Mouse (Mus musculus) heart, postnatal 10 days (tissue): ENCODE data around the gene Ascl2. TPM values are rescaled to one million over a fixed set of nuclear protein-coding genes. Genes with fewer than 3 reads are reported as not detected.

Experiments
- DNase-seq, 2 experiments: peaks; one replicate each; pipeline ENCODE4 v3.0.0; 2021
- intact Hi-C: fragments of 180-260 bp; cut with DNase I; formaldehyde crosslinking; loops from one replicate; pipeline ENCODE4 v1.15.1; 2025
- total RNA-seq, 2 experiments: library from RNA; stranded (reverse); gene quantifications; 2 replicates each; pipeline ENCODE4 v1.2.3; 2021

Gene Ascl2
- total RNA-seq, 2 experiments from 2014 or later = not detected

DNA sequence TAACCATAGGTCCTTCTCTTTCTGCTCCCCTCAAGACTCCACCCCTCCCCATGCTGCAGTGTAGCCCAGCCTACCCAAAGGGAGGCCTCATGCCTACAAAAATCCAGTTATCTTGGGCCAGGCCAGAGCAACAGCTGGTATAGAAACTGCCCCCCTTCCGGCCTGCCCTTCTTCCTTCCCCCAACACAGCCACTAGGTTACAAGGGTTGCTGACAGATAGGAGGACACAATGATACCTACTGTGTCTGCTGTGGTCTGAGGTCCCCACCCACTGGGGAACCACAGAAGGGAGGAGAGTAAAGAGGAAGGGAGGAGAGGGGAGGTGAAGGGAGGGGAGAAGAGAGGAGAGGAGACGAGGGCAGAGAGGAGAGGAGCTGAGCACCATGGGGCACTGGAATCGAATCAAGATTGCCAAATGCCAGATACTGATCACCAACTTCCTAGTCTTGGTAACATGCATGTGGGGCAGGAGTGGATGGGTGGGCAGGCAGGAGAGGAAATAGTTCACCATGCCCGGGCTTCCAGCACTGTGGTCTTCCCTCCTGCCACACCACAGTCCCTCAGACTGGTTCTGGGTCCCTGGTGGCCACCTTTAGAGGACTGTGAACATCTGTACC, 35.8 kb upstream of the Ascl2 start, which contains the start of gene Tspan32:
TSS of gene Tspan32 (plus strand) at position 320 of the 617 bp plus-strand sequence.
- intact Hi-C loops = loop anchor here (5.0 kb wide), 2 partner anchors 132 to 462 kb away; no protein-coding TSS in a partner anchor
- no peak for DNase-seq

DNA sequence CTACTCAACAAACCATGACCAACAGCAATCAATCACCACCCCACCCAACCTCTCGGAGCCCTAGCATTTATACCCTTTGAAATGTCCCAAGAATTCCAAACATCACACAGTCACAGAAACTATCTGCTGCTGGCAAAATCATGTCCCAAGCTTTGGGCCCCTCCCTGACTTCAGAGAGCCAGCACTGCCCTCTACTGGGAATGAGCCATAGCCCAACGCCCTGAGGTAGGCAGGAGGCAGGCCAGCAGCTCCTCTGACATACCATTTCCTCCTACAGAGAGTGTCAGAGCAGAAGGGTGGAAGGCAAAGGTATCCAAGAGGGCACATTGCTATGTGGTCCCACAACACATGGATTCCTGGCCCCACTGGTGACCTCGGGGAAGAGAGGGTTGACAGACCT, 33.6 kb upstream of the Ascl2 start:
- intact Hi-C loops = no loop called here
- DNase-seq = peak in 1 of 2 experiments; percentile 56

DNA sequence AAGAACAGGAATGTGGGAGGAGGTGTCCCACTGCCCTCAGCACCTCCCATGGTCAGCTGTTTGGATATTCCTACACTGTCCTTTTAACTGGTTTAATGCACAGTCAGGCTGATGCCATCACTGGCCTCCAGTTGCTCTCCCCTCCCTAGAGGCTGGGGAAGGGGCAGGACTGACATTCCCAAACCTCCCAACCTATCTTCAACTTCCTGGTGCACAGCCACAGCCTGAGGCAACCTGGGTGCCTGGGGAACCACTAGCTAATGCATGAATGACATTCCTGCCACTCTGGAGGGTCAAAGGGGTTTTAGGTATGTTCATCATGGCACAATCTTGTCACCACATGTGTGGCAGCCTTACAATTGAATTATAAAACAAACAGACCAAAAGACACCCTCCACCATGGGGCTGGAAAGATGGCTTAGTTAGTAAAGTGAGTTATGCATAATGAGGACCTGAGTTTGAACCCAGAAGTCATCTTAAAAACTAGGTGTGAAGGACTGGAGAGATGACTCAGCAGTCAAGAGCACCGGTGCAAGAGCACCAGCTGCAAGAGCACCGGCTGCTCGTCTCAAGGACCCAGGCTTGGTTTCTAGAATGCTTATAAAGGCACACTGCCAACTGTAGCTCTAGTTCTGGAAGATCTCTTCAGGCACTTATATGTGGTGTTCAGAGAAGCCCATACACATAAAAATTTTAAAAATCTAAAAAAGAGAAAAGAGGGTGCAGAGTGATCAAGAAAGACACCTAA, 28.5 kb upstream of the Ascl2 start:
- intact Hi-C loops = no loop called here
- DNase-seq = no peak

DNA sequence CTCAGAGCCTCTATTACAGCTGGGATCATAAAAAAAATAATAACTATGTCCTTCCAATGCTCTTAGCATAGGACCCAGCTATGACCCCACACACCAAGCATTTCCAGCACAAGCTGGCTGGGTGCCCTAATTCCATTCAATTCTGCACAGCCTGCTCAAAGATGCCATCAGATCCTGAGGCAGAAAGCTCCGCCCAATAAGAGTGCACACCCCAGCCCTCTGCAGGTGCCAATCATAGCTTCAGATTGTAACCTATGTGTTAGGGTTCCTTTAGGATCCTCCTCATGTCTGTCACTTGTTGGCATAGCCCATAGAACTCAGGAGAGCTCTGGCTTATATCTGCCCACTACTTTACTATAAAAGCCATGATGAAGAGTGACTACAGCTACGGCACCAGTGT, 27.9 kb upstream of the Ascl2 start:
- intact Hi-C loops = no loop called here
- DNase-seq = no peak

DNA sequence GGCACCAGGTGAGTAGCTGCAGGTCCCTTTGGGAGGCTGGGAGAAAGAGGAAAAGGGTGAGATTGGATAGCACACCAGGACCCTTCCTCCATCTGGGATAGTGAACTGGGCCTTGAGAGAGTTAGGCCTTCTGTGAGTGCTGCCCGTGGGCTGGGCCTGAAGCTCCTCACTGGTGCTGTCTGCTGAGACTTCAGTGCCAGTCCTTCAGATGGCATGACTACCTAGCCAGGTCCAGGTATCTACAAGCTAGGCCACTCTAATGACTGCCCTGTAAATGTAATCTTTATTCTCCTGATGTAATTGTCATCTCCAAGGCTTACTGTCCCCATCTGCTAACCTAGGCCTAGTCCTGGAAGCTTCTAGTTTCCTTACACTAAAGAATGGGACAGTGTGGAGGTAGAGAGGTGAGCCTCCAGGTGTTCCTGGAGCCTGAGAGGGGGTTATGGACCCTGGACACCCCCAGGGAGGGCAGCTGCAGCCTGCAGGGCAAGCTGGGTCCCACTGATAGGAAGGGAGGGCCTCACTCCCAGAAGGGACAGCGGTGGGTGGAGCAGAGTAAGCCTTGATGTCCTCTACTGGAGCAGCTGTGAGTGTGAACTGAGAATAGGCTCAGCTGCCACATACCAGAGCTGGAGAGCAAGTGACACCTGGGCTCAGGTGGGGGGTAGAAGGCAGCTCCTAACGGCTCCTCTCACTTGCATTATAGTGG, 26.7 kb upstream of the Ascl2 start:
- DNase-seq = no peak
- intact Hi-C loops = no loop called here

DNA sequence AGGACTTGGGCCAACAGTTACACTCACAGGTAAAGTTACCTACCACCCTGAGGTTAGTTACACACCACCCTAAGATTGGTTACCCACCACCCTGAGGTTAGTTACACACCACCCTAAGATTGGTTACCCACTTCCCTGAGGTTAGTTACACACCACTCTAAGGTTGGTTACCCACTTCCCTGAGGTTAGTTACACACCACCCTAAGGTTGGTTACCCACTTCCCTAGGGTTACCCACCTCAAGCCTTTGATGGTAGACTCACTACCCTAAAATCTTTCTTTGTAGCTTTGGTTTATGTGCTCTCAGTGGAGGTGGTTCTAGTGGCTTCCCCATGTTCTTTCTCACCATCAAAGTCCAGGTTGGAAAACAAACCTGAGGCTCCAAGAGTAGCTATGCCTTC, 25.9 kb upstream of the Ascl2 start:
- intact Hi-C loops = no loop called here
- no peak for DNase-seq

DNA sequence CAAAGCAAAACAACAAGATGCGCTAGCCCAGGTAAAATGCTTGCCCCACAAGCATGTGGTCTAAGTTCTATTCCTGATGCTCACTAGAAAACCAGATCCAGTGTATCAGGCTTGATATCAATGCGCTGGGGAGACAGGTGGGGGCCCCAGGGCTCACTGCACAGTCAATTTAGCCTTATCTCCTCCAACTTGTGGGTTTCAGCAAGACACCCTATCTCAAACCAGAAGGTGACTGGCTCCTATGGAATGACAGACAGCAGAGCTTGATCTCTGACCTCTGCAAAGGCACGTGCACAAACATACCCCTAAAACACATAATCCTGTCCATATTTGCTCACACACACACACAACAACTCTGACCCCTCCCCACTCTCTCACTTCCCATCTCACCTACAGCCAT, 18.7 kb upstream of the Ascl2 start:
- DNase-seq = no peak
- intact Hi-C loops = no loop called here

DNA sequence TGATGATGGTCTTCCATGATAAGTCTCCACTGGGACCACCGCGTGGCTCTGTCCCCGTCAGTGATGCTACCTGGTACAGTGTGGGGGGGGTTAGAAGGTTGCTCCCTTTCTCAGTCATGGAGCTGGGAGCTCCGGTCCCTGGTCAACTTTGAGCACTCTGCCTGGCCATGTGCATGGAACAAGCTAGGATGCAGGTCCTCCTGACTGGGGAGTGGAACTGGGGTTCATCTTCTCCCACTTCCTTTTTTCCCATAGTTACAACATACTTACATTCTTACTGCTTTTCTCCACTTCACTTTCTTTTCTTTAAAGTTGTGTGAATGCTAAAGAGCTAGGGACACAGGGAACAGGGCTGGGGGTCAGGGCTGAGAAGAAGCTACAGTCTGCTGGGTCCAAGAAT, 16.1 kb upstream of the Ascl2 start:
- intact Hi-C loops = no loop called here
- DNase-seq = no peak

DNA sequence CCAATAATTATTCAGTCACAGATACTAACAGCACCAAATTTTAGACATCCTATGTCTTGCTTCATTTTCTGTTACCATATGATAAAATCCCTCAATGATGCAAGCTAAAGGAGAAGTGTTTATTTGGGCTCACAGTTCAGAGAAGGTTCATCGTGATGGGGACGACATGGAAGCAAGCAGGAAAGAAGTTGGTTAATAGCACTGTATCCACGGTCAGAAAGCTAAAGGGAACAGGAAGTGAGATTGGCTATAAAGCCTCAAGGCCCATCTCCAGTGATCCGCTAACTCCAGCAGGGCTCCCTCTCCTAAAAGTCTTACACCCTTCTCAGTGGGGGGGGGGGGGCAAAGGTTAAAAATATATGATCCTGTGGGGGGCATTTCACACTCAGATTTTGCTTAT, 12.8 kb upstream of the Ascl2 start:
- DNase-seq = no peak

DNA sequence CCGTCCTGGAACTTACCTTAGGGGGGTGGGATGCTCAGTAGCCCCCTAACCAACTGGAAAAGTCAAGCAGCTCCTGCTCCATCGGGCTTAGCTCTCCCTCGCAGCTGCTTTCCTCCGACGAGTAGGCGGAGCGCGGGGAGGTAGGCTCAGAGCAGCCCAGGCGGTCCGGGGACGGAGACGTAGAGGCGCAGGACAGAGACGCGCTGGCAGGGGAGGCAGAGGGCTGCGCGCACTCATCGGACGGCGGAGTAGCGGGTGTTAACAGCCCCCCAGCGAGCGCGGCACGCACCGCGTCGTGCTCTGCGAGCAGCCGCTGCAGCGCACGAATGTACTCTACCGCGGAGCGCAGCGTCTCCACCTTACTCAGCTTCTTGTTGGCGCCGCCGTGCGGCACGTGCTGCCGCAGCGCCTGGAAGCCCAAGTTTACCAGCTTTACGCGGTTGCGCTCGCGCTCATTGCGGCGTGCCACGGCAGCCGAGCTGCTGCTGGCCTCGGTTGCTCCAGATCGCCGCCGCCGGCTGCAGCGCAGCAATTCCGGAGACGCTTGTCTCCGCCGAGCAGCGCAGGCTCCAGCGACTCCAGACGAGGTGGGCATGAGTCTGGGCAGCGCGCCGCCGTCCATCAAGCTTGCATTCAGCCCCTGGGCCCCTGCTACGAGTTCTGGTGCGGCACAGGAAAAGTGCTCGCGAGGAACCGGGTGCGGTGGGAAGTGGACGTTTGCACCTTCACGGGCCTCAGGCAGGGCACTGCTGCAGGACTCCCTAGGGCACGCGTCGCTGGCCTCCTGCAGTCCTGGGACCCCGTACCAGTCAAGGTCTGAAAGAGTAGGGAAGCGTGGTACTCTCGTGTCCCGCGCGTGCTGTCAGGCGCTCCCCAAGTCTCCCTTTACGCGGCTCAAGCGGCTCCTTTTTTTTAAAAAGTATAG, 918 bp downstream of the Ascl2 start:
- DNase-seq = peak; percentile 40 to 56
- intact Hi-C loops = no loop called here

More for the DNA sequence above, 12.8 kb upstream of the Ascl2 start:
- intact Hi-C loops = no loop called here

DNA sequence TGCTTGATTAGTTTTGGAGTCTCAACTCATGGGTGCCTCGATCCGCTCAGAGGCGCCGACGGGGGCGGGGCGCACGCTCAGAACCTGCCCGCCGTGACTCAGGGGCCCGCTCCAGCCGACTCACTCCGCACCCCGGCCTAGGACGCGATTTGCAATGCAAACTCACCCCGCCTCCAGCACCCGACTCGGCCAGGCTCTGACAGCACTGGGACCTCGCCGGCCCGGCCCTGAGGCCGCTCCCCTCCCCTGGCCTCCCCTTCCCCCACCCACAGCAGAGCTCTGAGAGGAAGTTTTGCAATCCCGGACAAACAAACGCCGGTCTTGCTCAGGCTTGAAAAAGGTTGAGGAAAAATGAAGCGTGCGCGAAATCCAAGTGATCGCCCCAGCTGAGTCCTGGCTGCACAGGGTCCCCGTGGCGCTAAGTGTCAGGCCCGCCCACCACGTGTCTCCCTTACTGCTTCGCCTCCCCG, 1.6 kb downstream of the Ascl2 start:
- DNase-seq = peak; percentile 12 to 27
- intact Hi-C loops = no loop called here

DNA sequence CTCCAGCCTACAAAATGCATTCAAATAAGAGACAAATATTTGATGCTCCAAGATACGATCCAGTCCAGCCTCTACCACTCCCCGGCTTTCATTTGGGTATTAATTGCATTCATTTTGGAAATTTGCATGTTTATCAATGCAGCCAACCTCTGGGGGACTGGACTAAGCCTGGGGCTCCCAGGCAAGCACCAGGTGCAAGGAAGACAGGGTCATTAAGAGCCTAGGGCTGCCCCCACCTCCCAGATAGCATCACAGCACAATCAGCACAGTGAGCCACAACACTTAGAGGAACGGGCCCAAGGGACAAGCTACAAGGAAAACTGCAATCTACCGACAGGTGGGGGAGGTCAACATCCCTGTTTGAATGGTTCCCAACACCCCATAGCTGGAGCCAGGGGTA, 9.3 kb downstream of the Ascl2 start:
- intact Hi-C loops = no loop called here
- DNase-seq = no peak

DNA sequence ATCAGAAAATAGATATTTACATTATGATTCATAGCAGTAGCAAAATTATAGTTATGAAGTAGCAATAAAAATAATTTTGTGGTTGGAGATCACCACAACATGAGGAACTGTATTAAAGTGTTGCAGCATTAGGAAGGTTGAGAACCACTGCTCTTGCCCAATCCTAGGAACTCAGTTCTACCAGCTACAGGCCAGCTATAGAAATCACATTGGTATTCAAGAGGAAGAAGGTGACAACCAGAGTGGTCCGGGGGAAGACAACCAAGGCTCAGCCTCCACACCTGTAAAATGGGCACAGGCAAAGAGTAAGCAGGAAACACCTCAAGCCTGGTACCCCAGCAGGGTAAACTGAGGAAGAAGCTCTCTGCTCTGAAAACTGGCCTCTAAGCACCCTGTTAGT, 10.2 kb downstream of the Ascl2 start:
- intact Hi-C loops = no loop called here
- no peak for DNase-seq

DNA sequence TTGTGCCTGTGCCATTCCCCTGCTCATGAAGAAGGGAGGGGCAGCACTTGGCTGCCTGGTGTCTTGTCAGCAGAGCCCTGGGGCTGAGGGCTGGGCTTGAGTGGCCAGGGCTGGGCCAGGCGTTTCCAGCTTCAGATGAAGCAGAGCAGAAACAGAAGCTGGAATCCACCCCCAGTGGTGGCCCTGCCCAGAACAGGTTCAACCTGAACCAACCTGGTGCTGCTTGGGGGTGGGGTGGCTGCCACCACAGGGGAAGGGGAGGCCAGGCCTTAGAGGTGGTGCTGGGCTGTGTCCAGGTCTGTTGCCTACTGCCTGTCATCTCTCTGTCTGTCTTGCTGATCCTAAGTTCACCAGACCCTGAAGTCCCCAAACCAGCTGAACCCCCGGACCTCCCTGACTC, 13.0 kb downstream of the Ascl2 start:
- intact Hi-C loops = no loop called here
- DNase-seq = no peak

DNA sequence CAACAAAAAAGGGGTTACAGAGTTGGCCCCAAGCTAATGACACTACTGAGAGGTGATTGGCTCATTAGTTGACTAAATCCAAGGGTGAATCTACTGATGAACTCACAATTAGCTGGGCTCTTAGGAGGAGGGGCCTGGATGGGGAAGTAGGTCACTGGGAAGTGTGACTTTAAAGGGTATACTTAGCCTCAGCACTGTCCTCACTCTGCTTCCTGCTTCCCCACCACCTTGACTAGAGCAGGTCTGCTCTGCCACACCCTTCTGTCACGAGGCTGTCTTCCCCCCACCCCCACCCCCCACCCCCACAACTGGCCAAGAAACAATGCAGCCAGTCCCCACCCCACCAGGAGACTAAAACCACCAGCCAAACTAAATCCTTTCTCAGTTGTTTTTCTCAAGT, 19.5 kb downstream of the Ascl2 start:
- intact Hi-C loops = no loop called here

DNA sequence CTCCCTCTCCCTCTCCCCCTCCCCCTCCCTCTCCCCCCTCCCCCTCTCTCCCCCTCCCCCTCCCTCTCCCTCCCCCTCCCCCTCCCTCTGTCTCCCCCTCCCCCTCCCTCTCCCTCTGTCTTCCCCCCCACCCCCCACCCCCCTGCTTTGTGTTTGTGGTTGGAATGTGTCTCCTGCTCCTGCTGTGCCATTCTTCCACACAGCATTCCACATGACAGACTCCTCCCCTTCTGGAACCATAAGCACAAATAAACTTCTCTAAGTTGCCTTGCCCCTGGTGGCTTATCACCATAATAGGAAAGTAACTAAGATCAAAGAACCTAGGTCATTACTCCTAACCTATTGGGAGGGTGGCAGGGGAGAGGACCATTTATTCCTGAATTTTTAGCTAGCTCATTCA, 31.4 kb downstream of the Ascl2 start:
- no peak for DNase-seq
- intact Hi-C loops = no loop called here

More for the DNA sequence above, 19.5 kb downstream of the Ascl2 start:
- no peak for DNase-seq

DNA sequence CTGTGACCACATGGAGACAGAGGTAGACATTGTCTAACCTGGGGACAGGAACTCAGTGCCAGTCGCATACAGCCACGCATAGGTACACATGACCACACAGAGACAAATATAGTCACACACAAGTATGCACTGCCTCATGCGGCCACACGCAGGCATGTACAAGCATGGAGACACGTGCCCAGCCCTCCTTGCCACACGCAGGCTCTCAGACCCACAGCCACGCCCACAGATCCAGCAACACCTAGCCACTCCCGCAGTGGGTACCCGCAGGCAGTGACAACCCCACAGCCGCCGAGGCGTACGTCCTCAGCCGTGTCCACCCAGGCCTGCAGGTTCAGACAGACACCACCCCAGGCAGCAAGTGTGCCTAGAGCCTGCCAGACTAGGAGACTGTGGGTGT, 33.4 kb downstream of the Ascl2 start:
- intact Hi-C loops = no loop called here
- DNase-seq = no peak

DNA sequence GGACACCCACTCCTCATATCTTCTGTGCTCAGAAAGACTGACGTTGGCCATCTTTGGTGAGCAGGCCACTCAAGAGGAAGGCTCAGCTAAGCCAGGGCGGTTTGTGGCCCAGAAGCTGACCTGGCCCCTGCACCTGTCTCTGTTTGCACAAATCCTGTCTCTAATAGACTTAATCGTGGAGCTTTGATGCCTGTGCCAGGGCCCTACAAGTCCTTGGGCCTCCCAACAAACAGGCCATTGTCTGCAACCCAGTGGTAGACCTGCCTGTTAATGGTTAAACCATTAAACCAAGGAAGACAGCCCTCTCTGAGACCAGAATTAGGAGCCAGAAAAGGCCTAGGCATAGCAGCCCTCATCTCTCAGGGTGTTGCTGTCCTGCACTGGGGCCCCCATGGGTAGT, 36.6 kb downstream of the Ascl2 start:
- DNase-seq = no peak
- intact Hi-C loops = no loop called here

DNA sequence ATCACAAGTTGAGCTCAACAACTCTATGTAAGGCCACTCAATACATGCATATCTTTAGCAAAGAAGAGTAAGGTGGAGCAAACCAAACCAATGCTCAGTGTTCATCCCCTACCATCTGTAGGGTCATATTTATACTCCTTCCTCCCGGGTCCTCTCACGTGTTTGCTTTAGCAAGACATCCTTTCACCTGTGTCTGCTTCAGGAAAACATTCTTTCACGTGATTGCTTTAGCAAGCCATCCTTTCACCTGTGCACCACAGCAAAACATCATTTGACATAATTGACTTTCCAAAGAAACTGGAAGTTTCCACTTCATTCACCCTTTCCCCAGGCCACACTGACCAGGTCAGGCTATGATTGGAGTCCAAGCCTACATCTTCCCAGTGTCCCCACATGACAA, 38.0 kb downstream of the Ascl2 start, which contains the start of gene Th:
TSS of gene Th (minus strand) at position 101 of the 400 bp plus-strand sequence.
- intact Hi-C loops = no loop called here
- no peak for DNase-seq

DNA sequence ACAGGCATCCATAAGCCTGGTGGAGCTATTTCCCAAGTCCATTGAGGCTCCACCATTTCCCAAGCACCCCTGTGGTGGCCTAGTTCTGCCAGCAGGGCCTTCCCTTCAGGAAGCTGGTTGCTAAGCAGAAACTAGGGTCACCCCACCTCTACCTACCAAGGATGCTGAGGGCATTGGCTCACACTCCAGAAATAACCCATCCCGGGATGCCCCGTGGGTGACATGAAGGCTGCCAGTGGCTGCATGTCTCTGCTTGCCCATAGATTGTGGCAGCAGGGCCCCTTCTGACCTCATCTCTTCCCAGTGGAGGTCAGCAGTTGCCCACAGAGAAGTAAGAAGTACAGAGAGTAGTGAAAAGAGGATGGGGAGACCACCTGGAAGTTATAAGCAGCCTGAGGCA, 39.5 kb downstream of the Ascl2 start:
- intact Hi-C loops = no loop called here
- DNase-seq = peak; percentile 63 to 72

DNA sequence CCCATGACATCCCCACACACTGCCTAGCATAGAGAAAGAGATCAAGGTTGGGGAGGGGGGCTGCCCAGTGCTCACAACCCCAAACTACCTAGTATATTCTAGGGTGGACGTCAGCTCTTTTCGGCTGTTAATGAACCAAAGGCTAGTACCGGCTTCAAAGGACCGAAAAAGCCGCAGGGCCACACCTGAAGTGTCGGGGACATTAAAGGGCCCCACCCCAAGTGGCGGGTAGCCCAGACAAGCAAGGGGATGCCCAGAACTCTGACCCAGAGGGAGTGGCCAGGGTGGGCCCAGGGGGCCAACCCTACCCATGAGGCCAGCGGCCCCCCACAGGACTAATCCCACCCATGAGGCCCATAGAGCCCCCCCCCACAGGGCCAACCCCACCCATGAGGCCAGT, 41.8 kb downstream of the Ascl2 start:
- DNase-seq = no peak
- intact Hi-C loops = no loop called here
